Mouse (Mus musculus): ENCODE measurements at regions not wholly inside any gene's neighbourhood (a gene's known extent, or its start where the extent isn't known, plus 50 kb on each side); places are given as distances from the start of the nearest gene placed in this dataset.

- DNase-seq (ENCODE audit: inconsistent age in 2 of 2, low spot score in 1 of 2) = no peak
Observed at GRCm38 (mm10) chr12:39840615-39841014, 197.2 kb downstream of the Arl4a start.

DNA sequence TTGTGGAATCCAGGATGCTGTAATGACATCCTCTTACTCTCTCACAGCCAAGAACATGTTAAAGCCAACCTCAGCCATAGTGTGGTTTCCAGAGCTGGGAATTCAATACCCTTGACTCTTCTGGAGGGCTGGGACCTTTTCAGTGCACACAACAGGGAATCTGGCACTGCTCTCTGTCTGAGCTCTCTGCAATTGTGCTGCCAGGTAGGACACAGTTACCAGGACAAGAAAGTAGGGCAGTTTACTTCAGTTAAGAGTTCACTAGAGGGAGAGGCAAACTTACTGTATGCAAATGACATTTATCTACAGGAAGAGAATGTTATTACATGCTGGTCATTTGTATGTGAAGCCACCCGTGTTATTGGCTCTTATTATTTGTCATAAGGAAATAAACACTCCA, 197.6 kb downstream of the Arl4a start:
- DNase-seq (ENCODE audit: inconsistent age in 2 of 2, low spot score in 1 of 2) = no peak

DNA sequence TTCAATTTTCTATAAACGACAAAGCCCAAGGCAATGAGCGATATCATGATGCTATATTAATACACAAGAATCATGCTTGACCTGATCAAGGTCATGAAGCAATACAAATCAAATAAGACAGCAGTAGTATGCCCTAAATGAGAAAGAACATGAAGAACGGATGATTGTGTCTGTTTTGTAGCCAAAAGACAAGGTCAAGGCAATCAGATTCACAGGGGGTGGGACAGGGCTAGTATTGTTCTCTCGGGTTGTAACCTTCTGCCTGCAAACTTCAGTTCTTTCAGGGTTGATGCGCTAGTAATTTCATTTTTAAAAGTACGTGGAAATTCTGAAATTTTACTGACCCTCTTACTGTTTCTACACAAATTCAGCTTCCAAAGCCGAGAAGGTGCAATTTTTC, 206.7 kb downstream of the Arl4a start:
- DNase-seq (ENCODE audit: inconsistent age in 2 of 2, low spot score in 1 of 2) = peak in 1 of 2 experiments; percentile 31

- DNase-seq (ENCODE audit: inconsistent age in 2 of 2, low spot score in 1 of 2) = no peak
Observed at GRCm38 (mm10) chr12:39830530-39830929, 207.3 kb downstream of the Arl4a start.

DNA sequence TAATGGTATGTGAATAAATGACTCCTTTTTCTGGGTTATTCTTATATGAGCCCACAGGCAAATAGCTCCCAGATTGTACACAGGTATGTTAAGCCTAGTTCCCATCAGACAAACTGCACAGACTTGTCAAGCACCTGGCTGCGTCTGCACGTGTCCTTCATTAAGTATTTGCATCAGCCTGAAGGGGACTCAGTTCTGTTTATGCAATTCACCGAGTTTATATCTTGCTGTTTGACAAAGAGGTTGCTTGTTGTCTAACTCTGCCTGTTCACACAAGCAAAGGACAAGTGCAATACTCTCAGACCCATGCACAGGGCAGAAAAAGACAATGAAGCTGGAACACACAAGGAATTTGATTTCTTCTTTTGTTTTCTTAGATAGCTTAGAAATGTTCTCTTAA, 215.2 kb downstream of the Arl4a start:
- DNase-seq (ENCODE audit: inconsistent age in 2 of 2, low spot score in 1 of 2) = no peak

GRCm38 (mm10) chr12:39801536-39801935, 236.3 kb downstream of the Arl4a start:
- no peak for DNase-seq (ENCODE audit: inconsistent age in 2 of 2, low spot score in 1 of 2)

DNA sequence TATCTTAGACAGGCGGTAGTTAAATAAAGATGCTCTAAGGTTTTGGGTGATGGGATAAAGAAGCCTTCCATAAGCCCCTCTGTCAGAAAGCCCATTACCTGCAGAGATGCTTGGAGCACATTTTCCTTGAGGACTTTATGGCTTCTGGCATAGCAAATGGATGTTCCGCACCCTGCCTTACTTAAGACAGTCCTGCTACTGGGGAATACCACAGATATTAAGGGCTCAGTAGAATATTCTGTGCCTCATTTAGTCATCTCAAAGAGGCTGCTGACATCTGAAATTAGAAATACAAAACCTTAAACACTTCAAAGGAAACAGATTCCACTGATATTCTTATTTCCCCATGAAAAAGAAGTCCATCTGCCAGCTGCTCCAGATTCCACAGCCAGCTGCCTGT, 240.0 kb downstream of the Arl4a start:
- no peak for DNase-seq (ENCODE audit: inconsistent age in 2 of 2, low spot score in 1 of 2)

DNA sequence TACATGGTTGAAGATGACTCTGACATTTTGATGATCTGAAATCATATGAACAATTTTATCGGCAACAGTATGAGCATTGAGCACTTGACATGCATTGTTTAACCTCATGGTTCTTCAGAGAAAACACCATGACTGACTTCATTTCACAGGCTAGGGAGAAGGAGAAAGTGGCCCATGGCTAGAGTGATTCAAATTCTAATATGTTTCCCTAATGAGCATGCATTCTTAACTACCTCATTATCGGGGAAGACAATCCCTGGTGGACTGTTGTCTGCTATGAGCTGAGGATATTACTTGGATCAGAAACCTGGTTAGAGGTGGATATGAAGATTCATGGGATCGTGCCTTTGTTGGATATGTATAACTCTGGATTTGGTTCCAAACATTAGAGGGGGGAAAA, 240.9 kb downstream of the Arl4a start:
- no peak for DNase-seq (ENCODE audit: inconsistent age in 2 of 2, low spot score in 1 of 2)

GRCm38 (mm10) chr12:39785026-39785425, 252.8 kb downstream of the Arl4a start:
- no peak for DNase-seq (ENCODE audit: inconsistent age in 2 of 2, low spot score in 1 of 2)

DNA sequence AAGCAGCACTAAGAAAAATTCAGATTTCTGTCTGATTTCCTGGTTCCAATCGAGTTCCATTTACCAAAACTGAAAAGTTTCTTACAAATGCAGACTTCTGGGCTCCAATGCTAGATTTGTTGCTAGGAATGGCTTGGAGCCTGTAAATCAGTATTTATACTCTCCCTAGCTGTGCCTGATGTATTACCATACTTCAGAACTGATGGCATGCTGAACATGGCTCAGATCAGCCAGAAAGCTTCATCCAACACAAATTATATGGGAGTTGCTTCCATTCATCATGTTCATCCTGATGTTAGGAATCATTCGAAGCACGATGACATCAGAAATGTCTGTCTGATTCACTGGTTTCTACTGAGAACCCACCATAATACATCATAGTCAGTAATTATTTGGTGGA, 253.3 kb downstream of the Arl4a start:
- no peak for DNase-seq (ENCODE audit: inconsistent age in 2 of 2, low spot score in 1 of 2)

- no peak for DNase-seq (ENCODE audit: inconsistent age in 2 of 2, low spot score in 1 of 2)
Observed at GRCm38 (mm10) chr12:39776173-39776572, 261.7 kb downstream of the Arl4a start.

GRCm38 (mm10) chr12:39766988-39767387, 270.8 kb downstream of the Arl4a start:
- no peak for DNase-seq (ENCODE audit: inconsistent age in 2 of 2, low spot score in 1 of 2)

DNA sequence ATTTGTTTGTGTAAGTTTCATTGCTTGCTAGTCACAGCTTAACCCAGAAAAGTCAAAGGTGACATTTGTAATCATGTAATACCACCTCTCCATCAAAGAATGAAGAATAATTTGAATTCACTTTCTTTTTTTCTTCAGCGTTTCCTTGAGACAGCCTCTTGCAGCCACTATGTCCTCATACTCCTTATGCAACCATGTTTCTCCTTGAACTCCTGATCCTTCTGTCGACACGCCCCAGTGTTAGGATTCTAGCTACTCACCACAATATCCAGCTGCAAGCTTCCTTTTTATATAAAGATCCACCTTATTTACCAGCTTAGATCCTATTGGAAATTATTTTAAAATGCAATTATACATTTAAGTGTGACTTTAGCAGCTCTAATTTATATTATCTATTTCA, 274.3 kb downstream of the Arl4a start:
- DNase-seq (ENCODE audit: inconsistent age in 2 of 2, low spot score in 1 of 2) = peak in 1 of 2 experiments; percentile 62

GRCm38 (mm10) chr12:39761946-39762345, 275.9 kb downstream of the Arl4a start:
- DNase-seq (ENCODE audit: inconsistent age in 2 of 2, low spot score in 1 of 2) = peak in 1 of 2 experiments; percentile 29

DNA sequence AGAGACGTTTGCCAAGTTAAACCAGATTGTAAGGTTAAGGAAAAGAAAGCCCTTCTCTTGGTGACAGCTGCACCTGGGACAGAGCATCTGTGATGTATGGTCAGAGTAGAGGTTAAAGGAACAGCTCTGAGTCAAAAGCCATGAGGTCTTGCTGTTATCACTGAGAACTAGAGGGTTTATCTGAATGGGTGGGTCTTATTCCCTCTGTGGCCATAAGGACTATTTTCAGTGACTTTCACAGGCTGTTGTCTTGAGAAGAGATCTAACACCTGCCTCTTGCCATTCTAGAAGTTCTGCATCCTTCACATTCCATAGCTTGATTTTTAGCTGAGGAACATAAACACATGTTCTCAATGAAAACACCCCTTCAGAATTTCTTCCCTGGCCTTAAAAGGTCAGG, 276.5 kb downstream of the Arl4a start:
- DNase-seq (ENCODE audit: inconsistent age in 2 of 2, low spot score in 1 of 2) = peak in 1 of 2 experiments; percentile 59

DNA sequence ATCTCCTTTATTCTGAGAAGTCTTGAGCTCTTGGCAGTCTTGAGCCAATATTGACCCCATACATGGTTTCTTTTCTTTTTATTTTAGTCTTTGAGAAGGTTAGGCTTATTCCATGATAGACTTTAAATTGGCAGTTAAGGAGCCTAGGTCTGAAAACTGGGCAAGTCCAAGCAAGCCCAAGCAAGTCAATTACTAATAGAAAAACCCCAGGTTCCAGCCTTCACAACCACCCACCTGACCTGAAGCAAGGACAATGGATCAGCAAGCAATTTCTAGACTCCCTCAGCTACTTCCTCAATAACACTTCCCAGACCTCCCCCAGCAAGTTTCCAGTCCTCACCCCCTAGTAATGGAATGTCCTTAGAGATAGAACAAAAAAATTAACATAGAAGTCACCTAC, 279.9 kb downstream of the Arl4a start:
- DNase-seq (ENCODE audit: inconsistent age in 2 of 2, low spot score in 1 of 2) = no peak

DNA sequence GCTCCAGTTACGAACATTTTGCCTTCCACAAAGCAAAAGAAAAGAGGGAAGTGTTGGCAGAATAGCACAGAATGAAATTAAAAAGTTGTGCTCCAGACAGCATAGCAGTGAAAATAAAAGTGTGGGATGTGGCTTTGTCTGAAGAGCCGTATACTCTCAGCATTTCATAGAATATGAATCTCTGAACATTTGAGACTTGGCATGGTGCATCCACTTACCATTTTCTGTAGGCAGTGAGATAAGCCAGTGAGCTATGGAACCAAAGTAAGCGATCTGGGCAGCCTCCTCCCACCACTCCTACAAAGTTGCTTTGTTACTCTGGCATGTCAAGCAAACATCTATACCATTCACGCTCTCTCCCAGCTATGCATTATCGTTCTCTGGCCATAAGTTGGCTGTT, 286.0 kb downstream of the Arl4a start:
- DNase-seq (ENCODE audit: inconsistent age in 2 of 2, low spot score in 1 of 2) = no peak

DNA sequence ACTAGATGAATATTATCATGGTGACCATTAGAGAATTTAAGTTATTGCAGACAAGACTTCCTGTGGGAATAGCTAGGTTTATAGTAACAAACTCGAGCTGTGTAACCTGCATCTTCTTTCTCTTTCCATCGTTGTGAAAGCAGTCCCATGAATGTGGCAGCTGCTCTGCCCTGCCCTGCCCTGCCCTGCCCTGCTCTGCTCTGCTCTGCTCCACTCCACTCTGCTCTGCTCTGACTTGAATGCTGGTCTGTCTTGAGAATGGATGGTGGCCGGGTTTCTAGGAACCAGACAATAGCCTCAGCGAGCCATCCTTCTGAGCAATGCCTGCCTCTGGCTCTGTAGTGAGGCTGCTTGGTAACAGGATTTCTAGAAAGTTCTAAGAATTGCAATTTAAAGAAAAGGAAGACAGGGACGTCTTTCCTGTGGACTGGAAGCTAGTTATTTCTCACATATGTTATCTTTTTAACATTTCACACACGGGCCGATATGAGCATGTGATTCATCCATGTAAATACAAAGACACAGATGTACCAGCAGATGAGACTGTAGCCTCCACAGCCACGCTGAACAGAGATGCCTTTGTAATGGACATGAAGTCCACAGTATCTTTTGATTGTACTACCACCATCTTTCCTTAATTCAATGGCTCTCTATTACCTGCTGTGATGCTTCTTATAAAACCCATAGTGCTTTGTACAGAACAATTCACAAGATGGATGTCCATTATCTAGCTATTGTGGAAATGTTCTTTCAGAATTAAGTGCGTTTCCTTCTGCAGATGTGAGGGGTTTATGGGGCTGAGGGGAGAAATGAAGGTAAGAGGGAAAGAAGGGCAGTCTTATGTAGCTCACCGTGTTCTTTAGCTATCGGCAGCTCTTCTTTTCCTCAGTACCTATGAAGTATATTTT, 295.4 kb downstream of the Arl4a start:
- no peak for DNase-seq (ENCODE audit: inconsistent age in 2 of 2, low spot score in 1 of 2)

GRCm38 (mm10) chr12:39741051-39741847, 296.6 kb downstream of the Arl4a start:
- DNase-seq (ENCODE audit: inconsistent age in 2 of 2, low spot score in 1 of 2) = no peak

- DNase-seq (ENCODE audit: inconsistent age in 2 of 2, low spot score in 1 of 2) = no peak
Observed at GRCm38 (mm10) chr12:39736966-39737365, 300.9 kb downstream of the Arl4a start.

DNA sequence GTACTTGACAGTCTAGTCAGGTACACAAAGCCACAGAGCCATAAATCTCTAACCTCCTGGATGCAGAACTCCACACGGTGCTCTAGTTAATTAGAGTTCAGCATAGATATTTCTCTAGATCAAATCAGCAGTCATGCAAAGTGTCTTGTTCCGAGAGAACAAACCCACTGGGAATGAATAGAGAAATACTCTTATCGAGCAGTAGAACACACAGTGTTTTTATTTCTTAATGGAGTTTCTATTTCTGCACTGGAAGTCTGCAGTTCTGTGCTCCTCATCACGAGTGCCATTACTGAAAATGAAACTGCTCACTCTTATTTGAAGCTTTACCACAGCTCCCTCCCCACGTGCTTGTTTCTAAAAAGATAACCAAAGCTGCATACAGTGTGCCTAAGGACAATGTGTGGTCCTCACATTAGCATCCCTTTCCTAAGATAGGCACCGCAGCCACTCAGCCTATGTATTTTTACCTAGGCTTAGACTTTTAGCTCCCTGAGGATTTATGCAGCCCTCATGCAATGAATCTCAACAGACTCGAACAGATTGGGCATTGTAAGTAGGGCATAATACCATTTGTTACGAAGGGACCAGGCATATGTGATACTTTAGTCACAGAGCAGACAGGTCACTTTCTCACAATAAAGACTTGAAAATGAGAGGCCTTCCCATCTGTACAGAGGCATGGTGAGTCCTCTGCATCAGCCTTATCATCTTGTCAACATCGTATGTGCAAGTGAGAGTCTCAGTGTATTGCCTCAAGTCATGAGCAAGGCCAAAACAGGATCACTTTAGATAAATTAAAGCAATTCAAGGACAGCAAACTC, 301.5 kb downstream of the Arl4a start:
- DNase-seq (ENCODE audit: inconsistent age in 2 of 2, low spot score in 1 of 2) = no peak

Measured in adrenal gland, adult (tissue).